Mouse (Mus musculus): ENCODE results near the gene Elane. TPM values are rescaled to one million over a fixed set of nuclear protein-coding genes. Genes with fewer than 3 reads are reported as not detected.
A peak's percentile ranks its signal among the peaks of the same experiment; 100 is the strongest.
"Not testable (repeated sequence)": the region's sequence is repeated elsewhere in the genome, so short reads cannot be mapped to it uniquely, and the experiment has no call there.

The Elane gene
- polyA plus RNA-seq, 1 experiment from 2014 or later = 0.55 TPM

- Histone ChIP-seq H3K36me3 (ENCODE audit: control insufficient read depth, insufficient read depth, low read length) (peaks cover 6% of the 10 kb centered on the region), H3K9ac (ENCODE audit: low read length) (no peak within 1 kb of the TSS), H3K4me1 (replicated peaks; ENCODE audit: control insufficient read depth, insufficient read depth) (no peaks in the 10 kb centered on the region), H3K4me2 (replicated peaks; ENCODE audit: low read depth) (no peak within 1 kb of the TSS), H3K27me3 (ENCODE audit: control insufficient read depth, insufficient read depth, low read length) (no peaks in the 10 kb centered on the region), H3K4me3 (ENCODE audit: low read depth, low read length) (no peak within 1 kb of the TSS), H3K9me3 (ENCODE audit: control insufficient read depth, low read length) (no peaks in the 10 kb centered on the region), H3K27ac (replicated peaks) (no peak within 1 kb of the TSS)
- 41% methylated on average over 5 of the region's 5 CpGs for WGBS
- TF ChIP-seq CTCF (IDR thresholded peaks at IDR 0.05; ENCODE audit: low read depth) = no peak
- no peak for TF ChIP-seq EP300 (optimal IDR thresholded peaks at IDR 0.05)
- DNase-seq (ENCODE audit: low spot score) (no peak), ATAC-seq (ENCODE audit: low FRiP score, low TSS enrichment) (no peak)
These were observed 4.6 kb downstream of the Elane start, which contains the start of gene Cfd for GRCm38 (mm10) chr10:79890670-79891069. Gene Cfd, plus strand, starts transcription at chr10:79890853.

- H3K27me3 ChIP-seq (ENCODE audit: control insufficient read depth, insufficient read depth, low read length); H3K4me3 ChIP-seq (ENCODE audit: low read depth, low read length); H3K9ac ChIP-seq (ENCODE audit: low read length); H3K9me3 ChIP-seq (ENCODE audit: control insufficient read depth, low read length); H3K27ac ChIP-seq (replicated peaks); H3K4me1 ChIP-seq (replicated peaks; ENCODE audit: control insufficient read depth, insufficient read depth); H3K4me2 ChIP-seq (replicated peaks; ENCODE audit: low read depth): not testable (repeated sequence)
- peak; percentile 40; the same call in 1 of the 2 replicates for ATAC-seq (ENCODE audit: low FRiP score, low TSS enrichment)
- peaks cover 18% of the 10 kb centered on the region for H3K36me3 ChIP-seq (ENCODE audit: control insufficient read depth, insufficient read depth, low read length)
- DNase-seq (ENCODE audit: low spot score) = peak; percentile 83
- TF ChIP-seq CTCF (IDR thresholded peaks at IDR 0.05; ENCODE audit: low read depth) = peak; percentile 86
- WGBS = 41% methylated on average over 22 of the region's 22 CpGs
These were observed 6.5 kb downstream of the Elane start for GRCm38 (mm10) chr10:79892451-79893118.

GRCm38 (mm10) chr10:79896306-79896705, 10.3 kb downstream of the Elane start:
- Histone ChIP-seq H3K27ac (replicated peaks) (no peak overlapping the region), H3K4me2 (replicated peaks; ENCODE audit: low read depth) (no peak overlapping the region), H3K4me1 (replicated peaks; ENCODE audit: control insufficient read depth, insufficient read depth) (no peaks in the 10 kb centered on the region), H3K4me3 (ENCODE audit: low read depth, low read length) (no peak overlapping the region), H3K9ac (ENCODE audit: low read length) (no peak overlapping the region), H3K36me3 (ENCODE audit: control insufficient read depth, insufficient read depth, low read length) (peaks cover 21% of the 10 kb centered on the region), H3K27me3 (ENCODE audit: control insufficient read depth, insufficient read depth, low read length) (no peaks in the 10 kb centered on the region), H3K9me3 (ENCODE audit: control insufficient read depth, low read length) (no peaks in the 10 kb centered on the region)
- ATAC-seq (ENCODE audit: low FRiP score, low TSS enrichment) (no peak), DNase-seq (ENCODE audit: low spot score) (no peak)
- 89% methylated on average over 16 of the region's 16 CpGs for WGBS
- TF ChIP-seq EP300 (optimal IDR thresholded peaks at IDR 0.05) = no peak
- TF ChIP-seq CTCF (IDR thresholded peaks at IDR 0.05; ENCODE audit: low read depth) = no peak

- H3K27ac ChIP-seq (replicated peaks) = no peak overlapping the region
- no peaks in the 10 kb centered on the region for H3K4me1 ChIP-seq (replicated peaks; ENCODE audit: control insufficient read depth, insufficient read depth)
- H3K9ac ChIP-seq (ENCODE audit: low read length) = no peak overlapping the region
- DNase-seq (ENCODE audit: low spot score) (no peak), ATAC-seq (ENCODE audit: low FRiP score, low TSS enrichment) (no peak; the same call in 1 of the 2 replicates)
- WGBS = 86% methylated on average over 13 of the region's 13 CpGs
- no peaks in the 10 kb centered on the region for H3K9me3 ChIP-seq (ENCODE audit: control insufficient read depth, low read length)
- TF ChIP-seq CTCF (IDR thresholded peaks at IDR 0.05; ENCODE audit: low read depth) (no peak), EP300 (optimal IDR thresholded peaks at IDR 0.05) (no peak)
- H3K27me3 ChIP-seq (ENCODE audit: control insufficient read depth, insufficient read depth, low read length) = no peaks in the 10 kb centered on the region
- no peak overlapping the region for H3K4me3 ChIP-seq (ENCODE audit: low read depth, low read length)
- peaks cover 21% of the 10 kb centered on the region for H3K36me3 ChIP-seq (ENCODE audit: control insufficient read depth, insufficient read depth, low read length)
- no peak overlapping the region for H3K4me2 ChIP-seq (replicated peaks; ENCODE audit: low read depth)
These were observed 10.8 kb downstream of the Elane start for GRCm38 (mm10) chr10:79896814-79897213.

GRCm38 (mm10) chr10:79897316-79898245, 11.5 kb downstream of the Elane start:
- TF ChIP-seq EP300 (optimal IDR thresholded peaks at IDR 0.05) (no peak), CTCF (IDR thresholded peaks at IDR 0.05; ENCODE audit: low read depth) (no peak)
- Histone ChIP-seq H3K9me3 (ENCODE audit: control insufficient read depth, low read length) (no peaks in the 10 kb centered on the region), H3K27me3 (ENCODE audit: control insufficient read depth, insufficient read depth, low read length) (no peaks in the 10 kb centered on the region), H3K9ac (ENCODE audit: low read length) (no peak overlapping the region), H3K27ac (replicated peaks) (no peak overlapping the region), H3K4me2 (replicated peaks; ENCODE audit: low read depth) (no peak overlapping the region), H3K4me3 (ENCODE audit: low read depth, low read length) (no peak overlapping the region), H3K4me1 (replicated peaks; ENCODE audit: control insufficient read depth, insufficient read depth) (no peaks in the 10 kb centered on the region), H3K36me3 (ENCODE audit: control insufficient read depth, insufficient read depth, low read length) (peaks cover 21% of the 10 kb centered on the region)
- no peak for ATAC-seq (ENCODE audit: low FRiP score, low TSS enrichment)
- DNase-seq (ENCODE audit: low spot score) = no peak
- WGBS = 51% methylated on average over 20 of the region's 20 CpGs
